Mouse (Mus musculus): ENCODE measurements around the gene Rnf144a.
"Not testable (repeated sequence)": the region's sequence is repeated elsewhere in the genome, so short reads cannot be mapped to it uniquely, and the experiment has no call there.

The Rnf144a gene

GRCm38 (mm10) chr12:26415104-26415771 is at the start of gene Rnf144a:
Rnf144a (minus strand) TSS chr12:26415254.
- DNase-seq (ENCODE audit: low spot score): peak; percentile 92

- DNase-seq (ENCODE audit: low spot score): no peak
These were observed 45.0 kb upstream of the Rnf144a start for GRCm38 (mm10) chr12:26460091-26460490.

- peak; percentile 41 for DNase-seq (ENCODE audit: low spot score)
These were observed 41.1 kb upstream of the Rnf144a start, which contains the start of gene Rsad2 for GRCm38 (mm10) chr12:26456028-26456698. Rsad2 (minus strand) TSS chr12:26456452.

- DNase-seq (ENCODE audit: low spot score): no peak
These were observed 39.6 kb upstream of the Rnf144a start for GRCm38 (mm10) chr12:26454682-26455081.

- DNase-seq (ENCODE audit: low spot score): no peak
These were observed 37.9 kb upstream of the Rnf144a start for GRCm38 (mm10) chr12:26452951-26453350.

- no peak for DNase-seq (ENCODE audit: low spot score)
These were observed 36.1 kb upstream of the Rnf144a start for GRCm38 (mm10) chr12:26451150-26451549.

- no peak for DNase-seq (ENCODE audit: low spot score)
These were observed 34.4 kb upstream of the Rnf144a start for GRCm38 (mm10) chr12:26449483-26449882.

GRCm38 (mm10) chr12:26446377-26447045 is 31.5 kb upstream of the Rnf144a start:
- DNase-seq (ENCODE audit: low spot score): no peak

GRCm38 (mm10) chr12:26444511-26444910 is 29.5 kb upstream of the Rnf144a start:
- no peak for DNase-seq (ENCODE audit: low spot score)

GRCm38 (mm10) chr12:26444054-26444453 is 29.0 kb upstream of the Rnf144a start:
- peak; percentile 71 for DNase-seq (ENCODE audit: low spot score)

- DNase-seq (ENCODE audit: low spot score): no peak
These were observed 24.3 kb upstream of the Rnf144a start for GRCm38 (mm10) chr12:26439366-26439765.

GRCm38 (mm10) chr12:26437950-26438349 is 22.9 kb upstream of the Rnf144a start:
- DNase-seq (ENCODE audit: low spot score): no peak

GRCm38 (mm10) chr12:26436334-26436733 is 21.3 kb upstream of the Rnf144a start:
- no peak for DNase-seq (ENCODE audit: low spot score)

- DNase-seq (ENCODE audit: low spot score): not testable (repeated sequence)
These were observed 13.7 kb upstream of the Rnf144a start for GRCm38 (mm10) chr12:26428771-26429170.

- DNase-seq (ENCODE audit: low spot score): no peak
These were observed 9.8 kb upstream of the Rnf144a start for GRCm38 (mm10) chr12:26424841-26425240.

GRCm38 (mm10) chr12:26418322-26418721 is 3.3 kb upstream of the Rnf144a start:
- no peak for DNase-seq (ENCODE audit: low spot score)

GRCm38 (mm10) chr12:26416636-26417295 is 1.7 kb upstream of the Rnf144a start:
- no peak for DNase-seq (ENCODE audit: low spot score)

GRCm38 (mm10) chr12:26414451-26415103 is 477 bp downstream of the Rnf144a start:
- DNase-seq (ENCODE audit: low spot score): no peak

GRCm38 (mm10) chr12:26413961-26414411 is 1.1 kb downstream of the Rnf144a start:
- no peak for DNase-seq (ENCODE audit: low spot score)

GRCm38 (mm10) chr12:26412802-26413201 is 2.3 kb downstream of the Rnf144a start:
- no peak for DNase-seq (ENCODE audit: low spot score)

GRCm38 (mm10) chr12:26411841-26412450 is 3.1 kb downstream of the Rnf144a start:
- no peak for DNase-seq (ENCODE audit: low spot score)
